Mouse (Mus musculus): Measurements from ENCODE around the gene Mettl15.

Mettl15 gene

GRCm38 (mm10) chr2:109158509-109158908, 122.0 kb downstream of the Mettl15 start:
- DNase-seq (ENCODE audit: low spot score in 2 of 2), result no peak

- no peak for DNase-seq (ENCODE audit: low spot score in 2 of 2)
Measured at GRCm38 (mm10) chr2:109156131-109156530, 124.4 kb downstream of the Mettl15 start.

- no peak for DNase-seq (ENCODE audit: low spot score in 2 of 2)
Measured at GRCm38 (mm10) chr2:109153402-109154050, 127.0 kb downstream of the Mettl15 start.

- DNase-seq (ENCODE audit: low spot score in 2 of 2), result no peak
Measured at GRCm38 (mm10) chr2:109147292-109147691, 133.3 kb downstream of the Mettl15 start.

GRCm38 (mm10) chr2:109144410-109144809, 136.1 kb downstream of the Mettl15 start:
- no peak for DNase-seq (ENCODE audit: low spot score in 2 of 2)

- no peak for DNase-seq (ENCODE audit: low spot score in 2 of 2)
Measured at GRCm38 (mm10) chr2:109140330-109140729, 140.2 kb downstream of the Mettl15 start.

GRCm38 (mm10) chr2:109137276-109137675, 143.3 kb downstream of the Mettl15 start:
- no peak for DNase-seq (ENCODE audit: low spot score in 2 of 2)

GRCm38 (mm10) chr2:109130718-109131117, 149.8 kb downstream of the Mettl15 start:
- no peak for DNase-seq (ENCODE audit: low spot score in 2 of 2)

GRCm38 (mm10) chr2:109129921-109130320, 150.6 kb downstream of the Mettl15 start:
- no peak for DNase-seq (ENCODE audit: low spot score in 2 of 2)

GRCm38 (mm10) chr2:109105773-109106484, 174.6 kb downstream of the Mettl15 start:
- DNase-seq (ENCODE audit: low spot score in 2 of 2), result no peak

- DNase-seq (ENCODE audit: low spot score in 2 of 2), result no peak
Measured at GRCm38 (mm10) chr2:109049686-109050085, 230.9 kb downstream of the Mettl15 start.
